Mouse (Mus musculus) limb, embryonic 12.5 days (tissue): Measurements from ENCODE around the gene D6Ertd527e. TPM values are rescaled to one million over a fixed set of nuclear protein-coding genes. Genes with fewer than 3 reads are reported as not detected.

ENCODE experiments used
- ATAC-seq: fragments of 200-750 bp; cut with Nextera tagmentation; 2 replicates; pipeline ENCODE4 v1.8.0; 2017; ENCODE audit warnings: low read depth, moderate TSS enrichment; ENCODE audit not compliant: insufficient number of reproducible peaks, insufficient read depth, low FRiP score, low TSS enrichment
- H3K27ac ChIP-seq: fragments of 300-500 bp; sonication (generic); 2 replicates; pipeline ENCODE4 v1.5.1; 2016; ENCODE audit warnings: mild to moderate bottlenecking, moderate library complexity
- H3K27me3 ChIP-seq: fragments of 300-500 bp; sonication (generic); 2 replicates; pipeline ENCODE4 v1.6.1; 2016; ENCODE audit warnings: mild to moderate bottlenecking, moderate library complexity
- H3K36me3 ChIP-seq: fragments of 300-500 bp; sonication (generic); 2 replicates; pipeline ENCODE4 v1.6.1; 2016; ENCODE audit warnings: mild to moderate bottlenecking, moderate library complexity
- H3K4me1 ChIP-seq: fragments of 300-500 bp; sonication (generic); replicated peaks from 2 replicates; pipeline ENCODE4 v1.6.1; 2016
- H3K4me2 ChIP-seq: fragments of 300-500 bp; sonication (generic); 2 replicates; pipeline ENCODE4 v1.6.1; 2016; ENCODE audit warnings: mild to moderate bottlenecking, moderate library complexity
- H3K4me3 ChIP-seq: fragments of 300-500 bp; sonication (generic); replicated peaks from 2 replicates; pipeline ENCODE4 v1.5.1; 2016; ENCODE audit warnings: mild to moderate bottlenecking
- H3K9ac ChIP-seq: fragments of 300-500 bp; sonication (generic); replicated peaks from 2 replicates; pipeline ENCODE4 v1.6.1; 2016; ENCODE audit warnings: mild to moderate bottlenecking, moderate library complexity
- H3K9me3 ChIP-seq: fragments of 300-500 bp; sonication (generic); 2 replicates; pipeline ENCODE4 v1.6.1; 2016; ENCODE audit warnings: mild to moderate bottlenecking, moderate library complexity
- WGBS: fragments of 180-500 bp; shearing (Covaris S2); methylation state at CpG from one replicate; pipeline ENCODE4 v1.1.7; 2016; 5-methylcytosine and 5-hydroxymethylcytosine counted together
- polyA plus RNA-seq: library from polyadenylated mRNA; unstranded; fragments of >200 nt; fragmentation: Nextera tagmentation; extraction: Ambion mirVana; gene quantifications from 2 replicates; pipeline ENCODE4 v1.2.1, GENCODE M21; 2016

D6Ertd527e gene
- polyA plus RNA-seq, 1 experiment from 2014 or later, result 0.48 TPM

DNA sequence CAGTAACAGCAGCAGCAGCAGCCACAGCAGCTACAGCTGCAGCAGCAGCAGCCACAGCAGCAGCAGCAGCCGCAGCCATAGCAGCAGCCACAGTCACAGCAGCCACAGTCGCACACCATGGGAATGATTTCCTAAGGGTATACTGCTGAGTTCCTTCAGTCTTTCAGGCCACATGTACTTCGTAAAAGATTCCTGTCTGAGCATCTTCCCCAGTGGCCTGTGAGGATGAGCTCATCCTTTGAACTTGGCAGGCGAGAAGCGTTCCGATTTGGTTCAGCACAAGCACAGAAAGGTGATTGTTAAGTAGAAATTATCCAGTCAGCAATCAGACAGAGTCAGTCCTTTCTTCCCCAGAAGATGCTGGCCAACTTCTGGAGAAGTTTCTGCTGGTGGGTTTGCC lies 7.6 kb downstream of the D6Ertd527e start:
- no peak for ATAC-seq
- no peak overlapping the region for H3K4me2 ChIP-seq
- no peaks in the 10 kb centered on the region for H3K9me3 ChIP-seq
- no peaks in the 10 kb centered on the region for H3K27me3 ChIP-seq
- H3K27ac ChIP-seq, result peak overlapping the region; percentile 45; the same call in 1 of the 2 replicates
- no peak overlapping the region for H3K4me3 ChIP-seq
- peaks cover 19% of the 10 kb centered on the region for H3K4me1 ChIP-seq
- WGBS, result 79% methylated on average over 6 of the region's 6 CpGs
- no peak overlapping the region for H3K9ac ChIP-seq
- H3K36me3 ChIP-seq, result no peaks in the 10 kb centered on the region

- Histone ChIP-seq H3K36me3 (no peaks in the 10 kb centered on the region), H3K27ac (no peak overlapping the region; the same call in 1 of the 2 replicates), H3K9me3 (no peaks in the 10 kb centered on the region), H3K27me3 (no peaks in the 10 kb centered on the region), H3K9ac (no peak overlapping the region), H3K4me3 (no peak overlapping the region), H3K4me2 (no peak overlapping the region), H3K4me1 (peaks cover 31% of the 10 kb centered on the region)
- WGBS, result 86% methylated on average over 2 of the region's 2 CpGs
- ATAC-seq, result no peak
Measured at GRCm38 (mm10) chr6:87115981-87116380, 11.4 kb downstream of the D6Ertd527e start.

DNA sequence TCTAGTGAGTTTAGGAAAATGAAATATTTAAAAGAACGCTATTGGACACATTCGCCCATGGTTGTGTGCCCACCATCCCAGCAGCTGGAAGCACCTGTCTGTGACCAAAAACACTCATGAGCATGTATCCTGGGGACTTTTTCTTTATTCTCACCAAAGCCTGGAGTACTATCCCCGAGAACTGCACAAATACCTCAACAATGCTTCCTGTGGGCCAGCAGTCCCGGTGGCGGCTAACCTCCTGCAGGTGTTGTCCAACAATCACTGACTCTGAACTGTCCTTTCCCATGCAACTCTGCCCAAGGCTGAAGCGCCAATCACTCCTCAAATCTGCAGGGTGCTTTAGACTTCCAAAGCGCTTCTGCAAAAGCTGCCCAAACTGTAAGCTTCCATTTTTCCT lies 12.1 kb downstream of the D6Ertd527e start:
- Histone ChIP-seq H3K27ac (no peak overlapping the region; the same call in 1 of the 2 replicates), H3K36me3 (no peaks in the 10 kb centered on the region), H3K9ac (no peak overlapping the region), H3K4me2 (no peak overlapping the region), H3K27me3 (no peaks in the 10 kb centered on the region), H3K4me1 (peaks cover 28% of the 10 kb centered on the region), H3K4me3 (no peak overlapping the region), H3K9me3 (no peaks in the 10 kb centered on the region)
- 84% methylated on average over 7 of the region's 7 CpGs for WGBS
- ATAC-seq, result no peak

GRCm38 (mm10) chr6:87119066-87119837 lies 14.7 kb downstream of the D6Ertd527e start:
- no peak overlapping the region for H3K9ac ChIP-seq
- H3K36me3 ChIP-seq, result no peaks in the 10 kb centered on the region
- H3K4me3 ChIP-seq, result no peak overlapping the region
- no peaks in the 10 kb centered on the region for H3K9me3 ChIP-seq
- no peak for ATAC-seq
- H3K27me3 ChIP-seq, result no peaks in the 10 kb centered on the region
- no peak overlapping the region for H3K4me2 ChIP-seq
- 73% methylated on average over 20 of the region's 20 CpGs for WGBS
- H3K27ac ChIP-seq, result no peak overlapping the region
- peaks cover 20% of the 10 kb centered on the region for H3K4me1 ChIP-seq

GRCm38 (mm10) chr6:87119975-87120374 lies 15.4 kb downstream of the D6Ertd527e start:
- ATAC-seq, result no peak
- Histone ChIP-seq H3K36me3 (no peaks in the 10 kb centered on the region), H3K4me2 (no peak overlapping the region), H3K9ac (no peak overlapping the region), H3K27me3 (no peaks in the 10 kb centered on the region), H3K4me3 (no peak overlapping the region), H3K4me1 (peaks cover 20% of the 10 kb centered on the region), H3K9me3 (no peaks in the 10 kb centered on the region), H3K27ac (no peak overlapping the region)
- WGBS, result 56% methylated on average over 4 of the region's 4 CpGs

GRCm38 (mm10) chr6:87120661-87121060 lies 16.1 kb downstream of the D6Ertd527e start:
- no peak overlapping the region for H3K27ac ChIP-seq
- no peaks in the 10 kb centered on the region for H3K27me3 ChIP-seq
- H3K4me3 ChIP-seq, result no peak overlapping the region
- no peaks in the 10 kb centered on the region for H3K9me3 ChIP-seq
- H3K4me2 ChIP-seq, result no peak overlapping the region
- WGBS, result 86% methylated on average over 6 of the region's 6 CpGs
- no peak for ATAC-seq
- no peak overlapping the region for H3K9ac ChIP-seq
- H3K36me3 ChIP-seq, result no peaks in the 10 kb centered on the region
- peaks cover 20% of the 10 kb centered on the region for H3K4me1 ChIP-seq

DNA sequence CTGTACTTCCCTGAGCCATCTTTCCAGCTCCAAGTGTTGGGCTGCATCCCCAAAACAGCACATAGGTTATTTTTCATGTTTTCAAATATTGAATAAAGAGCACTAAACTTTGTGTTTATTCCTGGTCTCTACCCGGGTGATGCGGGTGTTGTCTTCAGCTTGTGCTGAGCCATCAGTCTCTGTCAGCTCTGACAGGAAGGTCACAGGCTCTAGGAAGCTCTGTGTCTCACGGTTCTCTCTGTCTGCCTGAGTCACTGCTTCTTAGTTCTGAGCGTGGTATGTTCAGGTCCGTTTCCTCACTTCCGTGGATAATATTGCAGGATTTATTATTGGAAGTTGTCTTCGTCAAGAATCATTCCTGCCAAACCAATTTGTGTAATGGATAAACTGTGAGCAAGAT lies 17.4 kb downstream of the D6Ertd527e start:
- no peak for ATAC-seq
- no peak overlapping the region for H3K9ac ChIP-seq
- no peak overlapping the region for H3K4me2 ChIP-seq
- no peak overlapping the region for H3K4me3 ChIP-seq
- 80% methylated on average over 7 of the region's 7 CpGs for WGBS
- H3K4me1 ChIP-seq, result peaks cover 12% of the 10 kb centered on the region
- H3K27ac ChIP-seq, result no peak overlapping the region
- H3K36me3 ChIP-seq, result no peaks in the 10 kb centered on the region
- H3K9me3 ChIP-seq, result no peaks in the 10 kb centered on the region
- no peaks in the 10 kb centered on the region for H3K27me3 ChIP-seq

GRCm38 (mm10) chr6:87123406-87123805 lies 18.9 kb downstream of the D6Ertd527e start:
- Histone ChIP-seq H3K4me2 (no peak overlapping the region), H3K4me3 (no peak overlapping the region), H3K9me3 (no peaks in the 10 kb centered on the region), H3K4me1 (peaks cover 21% of the 10 kb centered on the region), H3K27ac (no peak overlapping the region), H3K27me3 (no peaks in the 10 kb centered on the region), H3K36me3 (no peaks in the 10 kb centered on the region), H3K9ac (no peak overlapping the region)
- 88% methylated on average over 6 of the region's 6 CpGs for WGBS
- no peak for ATAC-seq

- Histone ChIP-seq H3K4me1 (peaks cover 21% of the 10 kb centered on the region), H3K27me3 (no peaks in the 10 kb centered on the region), H3K27ac (no peak overlapping the region), H3K36me3 (no peaks in the 10 kb centered on the region), H3K4me3 (no peak overlapping the region), H3K9me3 (no peaks in the 10 kb centered on the region), H3K4me2 (no peak overlapping the region), H3K9ac (no peak overlapping the region)
- WGBS, result 94% methylated on average over 4 of the region's 4 CpGs
- ATAC-seq, result no peak
Measured at GRCm38 (mm10) chr6:87123973-87124372, 19.4 kb downstream of the D6Ertd527e start.

DNA sequence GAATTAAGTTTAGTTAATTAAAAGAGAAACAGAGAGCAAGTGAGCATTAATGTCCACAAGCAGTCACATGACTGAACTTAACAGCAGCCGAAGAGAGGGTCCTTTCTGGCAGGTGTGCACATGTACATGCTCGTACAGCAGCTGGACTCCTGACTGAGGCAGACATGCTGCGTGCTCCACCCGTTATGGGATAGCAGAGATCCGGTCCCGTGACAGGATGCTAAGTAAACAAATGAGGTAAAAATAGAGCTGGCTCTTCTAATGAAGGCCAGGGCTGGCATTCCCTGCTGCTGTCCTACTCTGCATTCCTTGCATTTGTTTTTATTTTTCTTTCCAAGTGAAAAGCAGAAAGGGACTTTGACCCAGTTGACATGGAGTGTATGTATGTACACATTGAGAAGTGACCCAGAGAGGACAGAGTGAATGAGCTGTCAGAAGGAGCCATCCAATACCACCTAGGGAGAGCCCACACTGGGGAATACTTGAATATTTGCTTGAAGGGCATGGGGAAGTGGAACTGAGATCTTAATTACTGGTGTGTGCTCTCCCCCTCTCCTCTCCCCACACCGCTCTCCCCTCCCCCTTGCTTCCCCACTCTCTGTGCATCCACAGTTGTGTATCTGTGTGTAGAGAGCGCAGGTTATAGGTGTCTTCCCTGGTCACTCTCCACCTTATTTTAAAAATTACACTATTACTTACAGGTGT lies 22.7 kb downstream of the D6Ertd527e start:
- H3K36me3 ChIP-seq, result peaks cover 4% of the 10 kb centered on the region; the same call in 1 of the 2 replicates
- no peaks in the 10 kb centered on the region for H3K9me3 ChIP-seq
- no peak for ATAC-seq
- H3K4me2 ChIP-seq, result no peak overlapping the region
- no peak overlapping the region for H3K4me3 ChIP-seq
- H3K27me3 ChIP-seq, result no peaks in the 10 kb centered on the region
- no peak overlapping the region for H3K9ac ChIP-seq
- WGBS, result 67% methylated on average over 8 of the region's 8 CpGs
- no peak overlapping the region for H3K27ac ChIP-seq
- H3K4me1 ChIP-seq, result peaks cover 8% of the 10 kb centered on the region; the same call in 1 of the 2 replicates

- Histone ChIP-seq H3K27ac (no peak overlapping the region), H3K36me3 (peaks cover 13% of the 10 kb centered on the region; the same call in 1 of the 2 replicates), H3K4me2 (no peak overlapping the region), H3K4me3 (no peak overlapping the region), H3K27me3 (no peaks in the 10 kb centered on the region), H3K9ac (no peak overlapping the region), H3K4me1 (peaks cover 8% of the 10 kb centered on the region; the same call in 1 of the 2 replicates), H3K9me3 (no peaks in the 10 kb centered on the region)
- no peak for ATAC-seq
- WGBS, result 92% methylated on average over 8 of the region's 8 CpGs
Measured at GRCm38 (mm10) chr6:87129861-87130260, 25.3 kb downstream of the D6Ertd527e start.
